Mouse (Mus musculus) forebrain, embryonic 11.5 days (tissue): ENCODE results near the gene Zbtb8os. TPM values are rescaled to one million over a fixed set of nuclear protein-coding genes. Genes with fewer than 3 reads are reported as not detected.

Source experiments
- ATAC-seq: fragments of 200-750 bp; cut with Nextera tagmentation; replicated peaks from 2 replicates; pipeline ENCODE4 v1.8.0; 2017; ENCODE audit warnings: moderate TSS enrichment; ENCODE audit not compliant: low FRiP score
- DNase-seq: peaks from one replicate; pipeline ENCODE4 v3.0.0-alpha.2; 2017; ENCODE audit warnings: low spot score
- H3K27ac ChIP-seq: fragments of 300-500 bp; sonication (generic); 2 replicates; pipeline ENCODE4 v1.5.1; 2014; ENCODE audit warnings: low read depth, low read length
- H3K27me3 ChIP-seq: fragments of 300-500 bp; sonication (generic); 2 replicates; pipeline ENCODE4 v1.6.1; 2014; ENCODE audit warnings: mild to moderate bottlenecking, low read length, mixed read lengths; ENCODE audit not compliant: control insufficient read depth, insufficient read depth
- H3K36me3 ChIP-seq: fragments of 300-500 bp; sonication (generic); 2 replicates; pipeline ENCODE4 v1.6.1; 2014; ENCODE audit warnings: mild to moderate bottlenecking, low read length, moderate library complexity, mixed read lengths; ENCODE audit not compliant: control insufficient read depth, insufficient read depth
- H3K4me1 ChIP-seq: fragments of 300-500 bp; sonication (generic); replicated peaks from 2 replicates; pipeline ENCODE4 v1.6.1; 2014; ENCODE audit warnings: low read length, mixed read lengths; ENCODE audit not compliant: control insufficient read depth, insufficient read depth
- H3K4me2 ChIP-seq: fragments of 300-500 bp; sonication (generic); 2 replicates; pipeline ENCODE4 v1.6.1; 2014; ENCODE audit warnings: low read depth, mild to moderate bottlenecking, low read length, moderate library complexity, mixed read lengths; ENCODE audit not compliant: severe bottlenecking
- H3K4me3 ChIP-seq: fragments of 300-500 bp; sonication (generic); 2 replicates; pipeline ENCODE4 v1.5.1; 2014; ENCODE audit warnings: low read depth, low read length
- H3K9ac ChIP-seq: fragments of 300-500 bp; sonication (generic); 2 replicates; pipeline ENCODE4 v1.6.1; 2014; ENCODE audit warnings: low read length
- H3K9me3 ChIP-seq: fragments of 300-500 bp; sonication (generic); 2 replicates; pipeline ENCODE4 v1.6.1; 2016; ENCODE audit warnings: low read length, mixed read lengths; ENCODE audit not compliant: control insufficient read depth
- WGBS: fragments of 180-500 bp; shearing (Covaris S2); extraction: QIAGEN DNeasy Blood & Tissue Kit; methylation state at CpG from one replicate; pipeline ENCODE4 v1.1.7; 2014; 5-methylcytosine and 5-hydroxymethylcytosine counted together
- polyA plus RNA-seq: library from polyadenylated mRNA; unstranded; fragments of >200 nt; fragmentation: Nextera tagmentation; extraction: Ambion mirVana; gene quantifications from 2 replicates; pipeline ENCODE4 v1.2.1, GENCODE M21; 2014

Zbtb8os gene
- polyA plus RNA-seq, 1 experiment from 2014 or later = 44.9 TPM

DNA sequence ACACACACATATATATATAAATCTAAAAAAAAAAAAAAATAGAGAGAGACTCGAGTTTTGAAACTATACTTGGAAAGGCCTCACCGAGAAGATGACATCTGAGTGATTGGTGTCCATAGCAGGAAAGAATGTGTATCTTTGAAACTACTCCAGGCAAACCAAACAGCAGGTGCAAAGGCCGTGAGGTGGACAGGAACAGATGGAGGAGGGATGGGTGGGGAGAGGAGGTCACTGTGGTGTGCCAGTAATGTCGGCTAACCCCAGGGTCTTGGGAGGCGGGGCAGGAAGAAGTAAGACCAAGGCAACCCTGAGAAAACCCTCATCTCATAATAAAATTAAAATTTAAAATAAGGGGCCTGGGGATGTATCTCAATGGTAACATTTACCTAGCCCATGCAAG lies 40.3 kb downstream of the Zbtb8os start:
- no peak overlapping the region for H3K27ac ChIP-seq
- H3K4me1 ChIP-seq = peaks cover 7% of the 10 kb centered on the region; the same call in 1 of the 2 replicates
- H3K9me3 ChIP-seq = no peaks in the 10 kb centered on the region
- ATAC-seq (no peak), DNase-seq (no peak)
- H3K9ac ChIP-seq = no peak overlapping the region
- no peak overlapping the region for H3K4me3 ChIP-seq
- WGBS = 74% methylated on average over 5 of the region's 5 CpGs
- H3K27me3 ChIP-seq = peaks cover 11% of the 10 kb centered on the region
- no peaks in the 10 kb centered on the region for H3K36me3 ChIP-seq
- no peak overlapping the region for H3K4me2 ChIP-seq

GRCm38 (mm10) chr4:129376961-129377545 lies 41.6 kb downstream of the Zbtb8os start:
- peak; percentile 73 for DNase-seq
- 1% methylated on average over 58 of the region's 68 CpGs for WGBS
- peaks cover 11% of the 10 kb centered on the region for H3K27me3 ChIP-seq

GRCm38 (mm10) chr4:129377601-129378390 lies 42.3 kb downstream of the Zbtb8os start, which contains the start of gene Zbtb8a:
Gene Zbtb8a (minus strand): TSS chr4:129378116.
- peak; percentile 61; the same call in 1 of the 2 replicates for ATAC-seq
- Histone ChIP-seq H3K27me3 (peaks cover 11% of the 10 kb centered on the region), H3K4me2 (peak within 1 kb of the TSS; percentile 51)

More at GRCm38 (mm10) chr4:129376961-129377545, 41.6 kb downstream of the Zbtb8os start:
- H3K36me3 ChIP-seq = no peaks in the 10 kb centered on the region
- H3K4me1 ChIP-seq = peaks cover 7% of the 10 kb centered on the region; the same call in 1 of the 2 replicates
- peak; percentile 53; the same call in 1 of the 2 replicates for ATAC-seq
- H3K9ac ChIP-seq = peak overlapping the region; percentile 89
- no peak overlapping the region; the same call in 1 of the 2 replicates for H3K27ac ChIP-seq
- H3K4me2 ChIP-seq = peak overlapping the region; percentile 51
- H3K9me3 ChIP-seq = no peaks in the 10 kb centered on the region
- peak overlapping the region; percentile 81 for H3K4me3 ChIP-seq

DNA sequence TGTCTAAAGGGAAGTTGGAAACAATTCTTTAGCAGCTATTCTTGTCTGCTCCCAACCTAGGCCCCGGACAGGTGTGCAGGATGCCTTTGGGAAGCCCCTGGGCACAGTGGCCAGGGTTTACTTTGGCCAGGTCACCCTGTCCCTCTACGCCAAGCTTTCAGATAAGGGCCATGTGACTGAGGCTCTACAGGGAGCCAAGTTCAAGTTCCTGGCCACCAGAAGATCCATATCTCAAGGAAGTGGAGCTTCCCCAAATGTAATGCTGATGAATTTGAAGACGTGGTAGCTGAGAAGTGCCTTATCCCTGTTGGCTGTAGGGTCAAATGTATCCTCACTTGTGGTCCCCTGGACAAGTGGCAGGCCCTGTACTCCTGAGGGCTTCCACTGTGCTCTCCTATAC lies 44.3 kb downstream of the Zbtb8os start:
- ATAC-seq (no peak), DNase-seq (no peak)
- 82% methylated on average over 3 of the region's 3 CpGs for WGBS
- Histone ChIP-seq H3K4me1 (peaks cover 4% of the 10 kb centered on the region; the same call in 1 of the 2 replicates), H3K36me3 (no peaks in the 10 kb centered on the region), H3K27me3 (peaks cover 11% of the 10 kb centered on the region), H3K9ac (no peak overlapping the region), H3K4me2 (no peak overlapping the region), H3K27ac (no peak overlapping the region), H3K4me3 (no peak overlapping the region), H3K9me3 (no peaks in the 10 kb centered on the region)

More at GRCm38 (mm10) chr4:129377601-129378390, 42.3 kb downstream of the Zbtb8os start, which contains the start of gene Zbtb8a:
- DNase-seq = peak; percentile 81
- WGBS = 3% methylated on average over 64 of the region's 65 CpGs
- no peaks in the 10 kb centered on the region for H3K9me3 ChIP-seq
- no peaks in the 10 kb centered on the region for H3K36me3 ChIP-seq
- H3K9ac ChIP-seq = peak within 1 kb of the TSS; percentile 89
- peak within 1 kb of the TSS; percentile 81 for H3K4me3 ChIP-seq
- peak within 1 kb of the TSS; percentile 31; the same call in 1 of the 2 replicates for H3K27ac ChIP-seq
- peaks cover 7% of the 10 kb centered on the region; the same call in 1 of the 2 replicates for H3K4me1 ChIP-seq

DNA sequence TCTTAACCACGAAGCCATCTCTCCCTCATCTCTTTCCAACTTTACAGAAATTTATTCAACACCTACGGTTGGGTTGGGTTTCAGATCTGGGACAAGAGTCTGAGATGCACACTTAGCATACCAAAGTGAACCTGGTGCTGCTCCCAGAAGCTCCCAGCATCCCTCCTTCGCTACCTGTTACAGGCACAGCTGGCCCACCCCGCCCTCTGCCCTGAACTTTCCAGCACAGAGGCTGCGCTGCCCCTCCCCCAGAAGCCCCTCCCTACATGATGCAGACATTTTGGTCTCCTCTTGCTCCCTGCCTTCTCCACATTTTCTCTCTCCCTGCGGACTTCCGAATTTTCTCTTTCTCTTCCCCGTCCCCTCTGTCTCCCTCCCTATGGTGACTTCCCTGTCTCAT lies 45.7 kb downstream of the Zbtb8os start:
- Histone ChIP-seq H3K36me3 (no peaks in the 10 kb centered on the region), H3K27me3 (peaks cover 6% of the 10 kb centered on the region), H3K4me3 (no peak overlapping the region), H3K9me3 (no peaks in the 10 kb centered on the region), H3K4me2 (no peak overlapping the region), H3K27ac (no peak overlapping the region), H3K4me1 (no peaks in the 10 kb centered on the region), H3K9ac (no peak overlapping the region)
- ATAC-seq = no peak
- 83% methylated on average over 8 of the region's 8 CpGs for WGBS
- no peak for DNase-seq

DNA sequence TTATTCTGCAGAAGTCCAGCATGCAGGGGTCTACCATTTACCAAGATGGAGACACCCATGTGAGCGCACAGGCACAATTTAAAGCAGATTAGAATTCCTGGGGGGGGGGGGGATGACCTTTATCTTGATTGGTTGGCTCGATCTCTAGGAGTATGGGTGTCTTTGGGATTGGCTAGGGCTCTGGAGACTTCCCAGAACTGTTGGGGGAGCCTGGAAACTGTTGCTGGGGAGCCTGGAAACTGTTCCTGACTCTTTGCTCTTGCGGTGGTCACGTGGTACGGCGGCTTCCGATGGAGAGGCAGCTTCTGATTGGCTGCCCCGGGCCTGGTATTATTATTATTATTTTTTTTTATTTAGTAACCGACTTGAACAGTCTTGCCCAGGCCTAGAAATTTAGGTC lies 46.5 kb downstream of the Zbtb8os start:
- no peak for DNase-seq
- H3K36me3 ChIP-seq = no peaks in the 10 kb centered on the region
- no peak overlapping the region for H3K4me2 ChIP-seq
- peaks cover 6% of the 10 kb centered on the region for H3K27me3 ChIP-seq
- H3K4me1 ChIP-seq = no peaks in the 10 kb centered on the region
- no peak overlapping the region for H3K4me3 ChIP-seq
- H3K9ac ChIP-seq = no peak overlapping the region
- 89% methylated on average over 9 of the region's 9 CpGs for WGBS
- no peaks in the 10 kb centered on the region for H3K9me3 ChIP-seq
- ATAC-seq = no peak
- no peak overlapping the region for H3K27ac ChIP-seq

- no peak overlapping the region for H3K9ac ChIP-seq
- DNase-seq (no peak), ATAC-seq (no peak)
- no peaks in the 10 kb centered on the region for H3K4me1 ChIP-seq
- WGBS = 92% methylated on average over 2 of the region's 2 CpGs
- H3K4me2 ChIP-seq = no peak overlapping the region
- peaks cover 4% of the 10 kb centered on the region; the same call in 1 of the 2 replicates for H3K27me3 ChIP-seq
- H3K36me3 ChIP-seq = no peaks in the 10 kb centered on the region
- no peak overlapping the region for H3K27ac ChIP-seq
- no peaks in the 10 kb centered on the region for H3K9me3 ChIP-seq
- no peak overlapping the region for H3K4me3 ChIP-seq
Observed at GRCm38 (mm10) chr4:129382488-129382887, 47.0 kb downstream of the Zbtb8os start.

DNA sequence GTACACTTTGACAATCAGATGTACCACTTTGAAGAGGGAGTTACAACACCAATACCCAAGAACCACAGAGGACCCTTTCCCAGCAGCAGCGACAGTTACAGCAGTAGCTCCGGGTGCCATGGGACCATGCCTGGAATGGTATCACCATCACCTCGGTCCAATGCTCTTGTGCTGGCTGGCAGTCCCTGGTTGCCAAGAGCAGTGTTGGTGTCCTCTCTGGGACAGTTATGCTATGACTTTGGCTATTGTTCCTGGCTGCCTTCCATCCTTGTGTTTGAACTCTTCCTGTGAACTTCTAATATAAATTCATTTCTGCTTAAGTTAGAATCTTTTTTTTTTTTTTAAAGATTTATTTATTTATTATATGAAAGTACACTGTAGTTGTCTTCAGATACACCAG lies 48.1 kb downstream of the Zbtb8os start:
- Histone ChIP-seq H3K4me1 (no peaks in the 10 kb centered on the region), H3K4me2 (no peak overlapping the region), H3K36me3 (no peaks in the 10 kb centered on the region), H3K27ac (no peak overlapping the region), H3K27me3 (0 out of 2 replicates have a peak, but pooled peaks cover 4% of the 10 kb centered on the region), H3K9ac (no peak overlapping the region), H3K9me3 (no peaks in the 10 kb centered on the region), H3K4me3 (no peak overlapping the region)
- 97% methylated on average over 3 of the region's 3 CpGs for WGBS
- DNase-seq (no peak), ATAC-seq (no peak)
